Mouse (Mus musculus): ENCODE results near the gene Ankfn1.

Ankfn1 gene

GRCm38 (mm10) chr11:89777431-89777830 is at the start of gene Ankfn1:
TSS of gene Ankfn1 (minus strand) at chr11:89777653.
- no peak for DNase-seq (ENCODE audit: low read depth, low spot score)

- no peak for DNase-seq (ENCODE audit: low read depth, low spot score)
Observed at GRCm38 (mm10) chr11:89823661-89824446, 46.4 kb upstream of the Ankfn1 start.

GRCm38 (mm10) chr11:89818594-89818993 is 41.1 kb upstream of the Ankfn1 start:
- no peak for DNase-seq (ENCODE audit: low read depth, low spot score)

- no peak for DNase-seq (ENCODE audit: low read depth, low spot score)
Observed at GRCm38 (mm10) chr11:89811403-89811802, 34.0 kb upstream of the Ankfn1 start.

- no peak for DNase-seq (ENCODE audit: low read depth, low spot score)
Observed at GRCm38 (mm10) chr11:89807998-89808397, 30.5 kb upstream of the Ankfn1 start.

- DNase-seq (ENCODE audit: low read depth, low spot score) = no peak
Observed at GRCm38 (mm10) chr11:89804822-89805221, 27.4 kb upstream of the Ankfn1 start.

- DNase-seq (ENCODE audit: low read depth, low spot score) = no peak
Observed at GRCm38 (mm10) chr11:89803974-89804373, 26.5 kb upstream of the Ankfn1 start.

GRCm38 (mm10) chr11:89792709-89793108 is 15.3 kb upstream of the Ankfn1 start:
- no peak for DNase-seq (ENCODE audit: low read depth, low spot score)

GRCm38 (mm10) chr11:89776070-89776469 is 1.4 kb downstream of the Ankfn1 start:
- DNase-seq (ENCODE audit: low read depth, low spot score) = no peak

GRCm38 (mm10) chr11:89774913-89775312 is 2.5 kb downstream of the Ankfn1 start:
- DNase-seq (ENCODE audit: low read depth, low spot score) = no peak

- no peak for DNase-seq (ENCODE audit: low read depth, low spot score)
Observed at GRCm38 (mm10) chr11:89772941-89773340, 4.5 kb downstream of the Ankfn1 start.

GRCm38 (mm10) chr11:89765770-89766148 is 11.7 kb downstream of the Ankfn1 start:
- no peak for DNase-seq (ENCODE audit: low read depth, low spot score)

- DNase-seq (ENCODE audit: low read depth, low spot score) = no peak
Observed at GRCm38 (mm10) chr11:89765014-89765769, 12.3 kb downstream of the Ankfn1 start.

- DNase-seq (ENCODE audit: low read depth, low spot score) = no peak
Observed at GRCm38 (mm10) chr11:89733973-89734693, 43.3 kb downstream of the Ankfn1 start.

- DNase-seq (ENCODE audit: low read depth, low spot score) = no peak
Observed at GRCm38 (mm10) chr11:89733526-89733925, 43.9 kb downstream of the Ankfn1 start.

GRCm38 (mm10) chr11:89720847-89721246 is 56.6 kb downstream of the Ankfn1 start:
- DNase-seq (ENCODE audit: low read depth, low spot score) = no peak

GRCm38 (mm10) chr11:89718491-89718982 is 58.9 kb downstream of the Ankfn1 start:
- no peak for DNase-seq (ENCODE audit: low read depth, low spot score)

GRCm38 (mm10) chr11:89716351-89716750 is 61.1 kb downstream of the Ankfn1 start:
- DNase-seq (ENCODE audit: low read depth, low spot score) = no peak

- no peak for DNase-seq (ENCODE audit: low read depth, low spot score)
Observed at GRCm38 (mm10) chr11:89708526-89708925, 68.9 kb downstream of the Ankfn1 start.

GRCm38 (mm10) chr11:89696431-89697403 is 80.7 kb downstream of the Ankfn1 start:
- no peak for DNase-seq (ENCODE audit: low read depth, low spot score)

- DNase-seq (ENCODE audit: low read depth, low spot score) = no peak
Observed at GRCm38 (mm10) chr11:89693686-89694085, 83.8 kb downstream of the Ankfn1 start.

Measured in CD4-positive helper T cell, adult 2 months (primary cell).